Mouse (Mus musculus) lung, postnatal 0 days (tissue): ENCODE data around the gene Hs3st3a1. TPM values are rescaled to one million over a fixed set of nuclear protein-coding genes. Genes with fewer than 3 reads are reported as not detected.
A peak's percentile ranks its signal among the peaks of the same experiment; 100 is the strongest.

Source experiments
- ATAC-seq: fragments of 200-750 bp; cut with Nextera tagmentation; 2 replicates; pipeline ENCODE4 v1.8.0; 2017; ENCODE audit warnings: moderate library complexity
- DNase-seq: peaks from one replicate; pipeline ENCODE4 v3.0.0-alpha.2; 2016; ENCODE audit warnings: low spot score
- H3K27ac ChIP-seq: fragments of 300-500 bp; sonication (generic); 2 replicates; pipeline ENCODE4 v1.5.1; 2014; ENCODE audit warnings: antibody characterized with exemption, mild to moderate bottlenecking, low read length, mixed read lengths
- H3K27me3 ChIP-seq: fragments of 300-500 bp; sonication (generic); replicated peaks from 2 replicates; pipeline ENCODE4 v1.6.1; 2014; ENCODE audit warnings: low read length, mixed read lengths; ENCODE audit not compliant: insufficient read depth
- H3K36me3 ChIP-seq: fragments of 300-500 bp; sonication (generic); 2 replicates; pipeline ENCODE4 v1.6.1; 2014; ENCODE audit warnings: low read length, mixed read lengths; ENCODE audit not compliant: insufficient read depth
- H3K4me1 ChIP-seq: fragments of 300-500 bp; sonication (generic); 2 replicates; pipeline ENCODE4 v1.6.1; 2014; ENCODE audit warnings: antibody characterized with exemption, low read depth, low read length, mixed read lengths; ENCODE audit not compliant: insufficient read depth
- H3K4me2 ChIP-seq: fragments of 300-500 bp; sonication (generic); replicated peaks from 2 replicates; pipeline ENCODE4 v1.6.1; 2014; ENCODE audit warnings: low read depth, mild to moderate bottlenecking, low read length, moderate library complexity, mixed read lengths
- H3K4me3 ChIP-seq: fragments of 300-500 bp; sonication (generic); 2 replicates; pipeline ENCODE4 v1.5.1; 2014; ENCODE audit warnings: low read depth, low read length
- H3K9ac ChIP-seq: fragments of 300-500 bp; sonication (generic); replicated peaks from 2 replicates; pipeline ENCODE4 v1.6.1; 2014; ENCODE audit warnings: low read depth, mild to moderate bottlenecking
- H3K9me3 ChIP-seq: fragments of 300-500 bp; sonication (generic); 2 replicates; pipeline ENCODE4 v1.6.1; 2016; ENCODE audit warnings: low read length, mixed read lengths
- CTCF ChIP-seq: IDR thresholded peaks from 2 replicates; pipeline ENCODE4 v1.5.1; 2016; ENCODE audit warnings: antibody characterized with exemption, mild to moderate bottlenecking
- EP300 ChIP-seq: IDR thresholded peaks from 2 replicates; pipeline ENCODE4 v1.6.1; 2016; ENCODE audit warnings: antibody characterized with exemption, mild to moderate bottlenecking, control low read depth
- WGBS: fragments of 180-500 bp; shearing (Covaris S2); extraction: QIAGEN DNeasy Blood & Tissue Kit; methylation state at CpG from one replicate; pipeline ENCODE4 v1.1.7; 2014; 5-methylcytosine and 5-hydroxymethylcytosine counted together
- polyA plus RNA-seq: library from polyadenylated mRNA; unstranded; fragments of >200 nt; fragmentation: Nextera tagmentation; extraction: Ambion mirVana; gene quantifications from 2 replicates; pipeline ENCODE4 v1.2.1, GENCODE M21; 2015

The Hs3st3a1 gene
- polyA plus RNA-seq, 1 experiment from 2014 or later: 0.26 TPM

- Histone ChIP-seq H3K4me3 (no peak overlapping the region), H3K4me2 (no peak overlapping the region), H3K27ac (no peak overlapping the region), H3K9me3 (no peaks in the 10 kb centered on the region), H3K36me3 (no peaks in the 10 kb centered on the region), H3K27me3 (no peaks in the 10 kb centered on the region), H3K4me1 (peaks cover 5% of the 10 kb centered on the region; the same call in 1 of the 2 replicates), H3K9ac (no peak overlapping the region)
- ATAC-seq: no peak
- no peak for DNase-seq
- whole genome bisulfite sequencing: 84% methylated on average over 9 of the region's 9 CpGs
- TF ChIP-seq EP300 (no peak), CTCF (no peak)
These were observed 106.7 kb downstream of the Hs3st3a1 start for GRCm38 (mm10) chr11:64541866-64542265.

GRCm38 (mm10) chr11:64542335-64542734 is 107.2 kb downstream of the Hs3st3a1 start:
- H3K9ac ChIP-seq: no peak overlapping the region
- 35% methylated on average over 6 of the region's 6 CpGs for WGBS
- H3K27me3 ChIP-seq: no peaks in the 10 kb centered on the region
- no peaks in the 10 kb centered on the region for H3K36me3 ChIP-seq
- DNase-seq: no peak
- H3K27ac ChIP-seq: no peak overlapping the region
- peaks cover 5% of the 10 kb centered on the region; the same call in 1 of the 2 replicates for H3K4me1 ChIP-seq
- TF ChIP-seq EP300 (no peak), CTCF (no peak)
- no peak for ATAC-seq
- no peak overlapping the region for H3K4me3 ChIP-seq
- H3K4me2 ChIP-seq: no peak overlapping the region
- H3K9me3 ChIP-seq: no peaks in the 10 kb centered on the region

GRCm38 (mm10) chr11:64543181-64543641 is 108.1 kb downstream of the Hs3st3a1 start:
- Histone ChIP-seq H3K27me3 (no peaks in the 10 kb centered on the region), H3K4me2 (no peak overlapping the region), H3K4me1 (peaks cover 5% of the 10 kb centered on the region; the same call in 1 of the 2 replicates), H3K36me3 (no peaks in the 10 kb centered on the region), H3K4me3 (no peak overlapping the region), H3K27ac (no peak overlapping the region), H3K9ac (no peak overlapping the region), H3K9me3 (no peaks in the 10 kb centered on the region)
- WGBS: 29% methylated on average over 9 of the region's 9 CpGs
- DNase-seq (peak; percentile 74), ATAC-seq (peak; percentile 82)
- TF ChIP-seq CTCF (no peak), EP300 (peak; percentile 62)

- Histone ChIP-seq H3K36me3 (no peaks in the 10 kb centered on the region), H3K9me3 (no peaks in the 10 kb centered on the region), H3K4me3 (no peak overlapping the region), H3K4me2 (no peak overlapping the region), H3K9ac (no peak overlapping the region), H3K27me3 (no peaks in the 10 kb centered on the region), H3K27ac (peak overlapping the region; percentile 9; the same call in 1 of the 2 replicates), H3K4me1 (peaks cover 5% of the 10 kb centered on the region; the same call in 1 of the 2 replicates)
- TF ChIP-seq CTCF (no peak), EP300 (no peak)
- 34% methylated on average over 5 of the region's 5 CpGs for WGBS
- ATAC-seq: peak; percentile 48; the same call in 1 of the 2 replicates
- peak; percentile 25 for DNase-seq
These were observed 109.1 kb downstream of the Hs3st3a1 start for GRCm38 (mm10) chr11:64544236-64544635.

- H3K4me3 ChIP-seq: no peak overlapping the region
- H3K4me2 ChIP-seq: no peak overlapping the region
- no peaks in the 10 kb centered on the region for H3K9me3 ChIP-seq
- no peak for TF ChIP-seq EP300
- no peak for TF ChIP-seq CTCF
- no peaks in the 10 kb centered on the region for H3K27me3 ChIP-seq
- no peaks in the 10 kb centered on the region for H3K36me3 ChIP-seq
- 35% methylated on average over 7 of the region's 7 CpGs for WGBS
- DNase-seq: no peak
- no peaks in the 10 kb centered on the region; the same call in 1 of the 2 replicates for H3K4me1 ChIP-seq
- H3K27ac ChIP-seq: no peak overlapping the region
- H3K9ac ChIP-seq: no peak overlapping the region
- ATAC-seq: no peak
These were observed 114.2 kb downstream of the Hs3st3a1 start for GRCm38 (mm10) chr11:64549380-64549779.

- ATAC-seq: peak; percentile 21
These were observed 114.8 kb downstream of the Hs3st3a1 start for GRCm38 (mm10) chr11:64549955-64550354.

GRCm38 (mm10) chr11:64558282-64558681 is 123.2 kb downstream of the Hs3st3a1 start:
- WGBS: 85% methylated on average over 2 of the region's 2 CpGs
- Histone ChIP-seq H3K4me3 (no peak overlapping the region), H3K27me3 (no peaks in the 10 kb centered on the region), H3K4me2 (no peak overlapping the region), H3K9ac (no peak overlapping the region), H3K27ac (no peak overlapping the region), H3K4me1 (no peaks in the 10 kb centered on the region), H3K36me3 (no peaks in the 10 kb centered on the region), H3K9me3 (no peaks in the 10 kb centered on the region)
- DNase-seq (no peak), ATAC-seq (no peak)
- TF ChIP-seq EP300 (no peak), CTCF (no peak)

More at GRCm38 (mm10) chr11:64549955-64550354, 114.8 kb downstream of the Hs3st3a1 start:
- 45% methylated on average over 8 of the region's 8 CpGs for WGBS
- H3K4me3 ChIP-seq: no peak overlapping the region
- H3K36me3 ChIP-seq: no peaks in the 10 kb centered on the region
- no peak for TF ChIP-seq EP300
- no peak for TF ChIP-seq CTCF
- no peaks in the 10 kb centered on the region for H3K9me3 ChIP-seq
- no peaks in the 10 kb centered on the region for H3K27me3 ChIP-seq
- H3K4me1 ChIP-seq: no peaks in the 10 kb centered on the region
- DNase-seq: peak; percentile 60
- H3K4me2 ChIP-seq: no peak overlapping the region
- H3K9ac ChIP-seq: no peak overlapping the region
- no peak overlapping the region for H3K27ac ChIP-seq
